Mouse (Mus musculus): ENCODE results near the gene Kras.

Gene Kras

DNA sequence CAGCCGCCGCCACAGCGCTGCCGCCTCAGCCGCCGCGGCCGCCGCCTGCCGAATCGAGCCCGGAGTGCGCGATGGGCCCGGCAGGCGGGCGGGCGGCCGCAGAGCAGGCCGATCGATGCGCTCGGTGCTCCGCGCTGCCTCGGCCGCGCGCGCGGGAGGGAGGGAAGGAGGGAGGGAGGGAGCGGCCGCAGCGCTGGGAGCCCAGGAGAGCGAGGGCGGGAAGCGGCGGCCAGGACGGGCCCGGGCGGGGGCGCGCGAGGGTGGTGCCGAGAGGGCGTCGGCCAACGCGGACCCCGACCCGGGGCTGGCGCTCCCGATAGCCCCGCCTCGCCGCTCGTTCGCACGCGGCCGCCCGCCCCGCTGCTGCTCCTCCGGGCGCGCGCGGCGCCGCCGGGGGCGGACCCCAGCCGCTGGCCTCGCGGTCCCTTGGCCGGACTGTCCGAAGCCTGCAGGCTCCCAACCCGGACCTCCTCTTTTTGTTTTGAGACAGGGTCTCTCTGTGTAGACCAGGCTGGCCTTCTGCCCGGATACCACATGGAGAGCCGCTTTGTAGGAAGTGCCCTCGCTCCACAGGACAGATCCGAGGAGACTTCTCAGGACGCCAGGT lies at the start of gene Kras:
Gene Kras, minus strand, starts transcription at position 55 of the 607 bp plus-strand sequence.
- peak; percentile 85 for DNase-seq

DNA sequence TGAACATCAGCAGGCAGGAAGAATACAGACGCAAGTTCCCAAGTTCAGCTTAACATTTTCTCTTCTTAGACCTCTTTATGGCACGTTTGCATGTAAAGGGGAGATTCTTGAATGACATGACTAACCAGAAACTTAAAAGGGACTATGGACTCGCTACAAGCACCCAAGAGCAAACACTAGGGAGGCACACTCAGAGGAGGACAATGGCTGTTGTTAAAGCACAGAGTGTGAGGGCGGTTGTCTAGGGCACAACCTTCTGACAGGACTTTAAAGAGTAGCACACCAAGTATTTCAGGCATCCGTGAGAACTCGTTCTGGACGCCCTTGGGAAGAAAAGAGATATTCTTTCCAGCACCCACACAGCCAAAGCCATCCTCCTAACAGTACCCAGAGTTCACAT lies 47.6 kb upstream of the Kras start:
- no peak for DNase-seq

DNA sequence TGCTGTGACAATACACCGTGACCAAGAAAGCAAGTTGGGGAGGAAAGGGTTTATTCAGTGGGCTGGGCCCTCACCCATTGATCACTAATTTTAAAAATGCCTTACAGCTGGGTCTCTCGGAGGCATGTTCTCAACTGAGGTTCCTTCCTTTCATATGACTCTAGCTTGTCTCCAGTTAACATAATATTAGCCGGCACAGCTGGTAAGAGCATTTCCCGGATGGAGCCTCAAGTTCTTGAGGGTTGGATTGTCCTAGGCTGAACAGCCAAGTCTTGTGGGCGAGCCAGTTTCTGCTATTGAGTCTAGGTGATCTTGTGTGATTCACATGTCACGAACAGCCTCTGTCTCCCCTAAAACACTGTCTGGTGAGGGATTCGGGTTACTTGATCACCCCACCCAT lies 46.9 kb upstream of the Kras start:
- no peak for DNase-seq

GRCm38 (mm10) chr6:145295171-145295570 lies 45.1 kb upstream of the Kras start:
- no peak for DNase-seq

GRCm38 (mm10) chr6:145293156-145293555 lies 43.1 kb upstream of the Kras start:
- DNase-seq, result no peak

- no peak for DNase-seq
These were observed 41.6 kb upstream of the Kras start for GRCm38 (mm10) chr6:145291383-145292289.

DNA sequence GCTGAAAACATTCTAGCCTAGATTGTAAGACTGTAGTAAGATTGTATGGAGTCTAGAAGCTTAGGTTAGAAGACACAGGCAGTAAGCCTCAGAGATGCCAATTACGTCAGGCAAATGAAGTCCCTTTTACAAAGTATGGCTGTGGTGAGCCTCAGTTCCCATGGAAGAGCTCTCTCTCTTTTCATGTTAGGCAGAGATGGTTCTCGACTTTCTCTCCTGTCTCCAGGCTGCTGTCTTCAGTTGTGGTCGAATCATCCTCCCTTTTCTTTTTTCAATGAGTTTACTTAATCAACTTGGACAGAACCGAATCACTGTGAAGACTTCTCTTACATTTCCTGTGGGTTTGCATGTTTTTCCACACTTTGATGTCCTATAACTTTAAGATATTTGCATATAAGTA lies 35.6 kb upstream of the Kras start:
- no peak for DNase-seq

DNA sequence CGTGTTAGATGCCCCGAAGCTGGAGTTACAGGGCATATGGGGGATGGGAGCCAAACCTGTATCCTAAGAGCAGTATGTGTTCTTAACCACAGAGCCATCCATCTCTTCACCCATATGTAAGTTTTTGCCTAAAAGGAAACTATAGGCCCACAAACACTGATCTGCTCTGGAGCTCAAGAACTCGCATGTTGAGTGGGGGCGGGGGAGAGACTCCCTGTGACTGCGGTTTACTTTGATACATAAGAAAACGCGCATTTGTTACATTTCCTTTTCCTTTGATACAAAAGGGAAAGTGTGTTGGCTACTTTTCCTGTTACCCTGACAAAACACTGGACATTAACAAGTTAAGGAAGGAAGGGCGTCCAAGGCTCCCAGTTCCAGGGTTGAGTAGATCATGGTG lies 34.2 kb upstream of the Kras start:
- DNase-seq, result no peak

DNA sequence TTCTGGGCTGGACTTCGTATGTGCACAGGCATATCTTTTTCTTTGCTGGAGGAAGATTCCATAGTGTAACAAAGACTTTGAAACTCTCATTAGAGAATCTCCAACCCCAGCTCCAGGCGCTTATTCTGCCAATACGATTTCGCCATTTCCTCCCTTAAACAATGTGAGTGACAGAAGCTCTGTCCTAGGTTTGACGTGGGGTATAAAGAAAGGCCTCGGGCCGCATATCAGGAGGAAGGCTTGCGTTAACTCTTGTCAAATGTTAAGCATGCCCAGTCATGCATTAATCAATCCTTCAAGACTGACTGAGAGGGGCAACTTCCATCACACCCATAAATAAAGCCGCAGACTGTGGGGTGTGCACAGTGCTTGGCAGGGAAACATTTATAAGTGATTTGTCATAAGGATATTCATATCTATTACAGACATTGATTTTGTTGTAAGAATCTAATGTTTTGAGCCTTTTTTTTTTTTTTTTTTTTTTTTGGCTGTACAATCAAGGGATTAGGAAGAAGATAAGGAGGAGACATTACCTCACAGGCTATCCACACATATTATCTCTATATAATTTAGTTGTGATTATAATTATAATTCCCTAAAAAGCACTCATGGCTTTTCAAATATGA lies 27.2 kb upstream of the Kras start:
- no peak for DNase-seq

GRCm38 (mm10) chr6:145276265-145276780 lies 26.3 kb upstream of the Kras start:
- peak; percentile 25 for DNase-seq

DNA sequence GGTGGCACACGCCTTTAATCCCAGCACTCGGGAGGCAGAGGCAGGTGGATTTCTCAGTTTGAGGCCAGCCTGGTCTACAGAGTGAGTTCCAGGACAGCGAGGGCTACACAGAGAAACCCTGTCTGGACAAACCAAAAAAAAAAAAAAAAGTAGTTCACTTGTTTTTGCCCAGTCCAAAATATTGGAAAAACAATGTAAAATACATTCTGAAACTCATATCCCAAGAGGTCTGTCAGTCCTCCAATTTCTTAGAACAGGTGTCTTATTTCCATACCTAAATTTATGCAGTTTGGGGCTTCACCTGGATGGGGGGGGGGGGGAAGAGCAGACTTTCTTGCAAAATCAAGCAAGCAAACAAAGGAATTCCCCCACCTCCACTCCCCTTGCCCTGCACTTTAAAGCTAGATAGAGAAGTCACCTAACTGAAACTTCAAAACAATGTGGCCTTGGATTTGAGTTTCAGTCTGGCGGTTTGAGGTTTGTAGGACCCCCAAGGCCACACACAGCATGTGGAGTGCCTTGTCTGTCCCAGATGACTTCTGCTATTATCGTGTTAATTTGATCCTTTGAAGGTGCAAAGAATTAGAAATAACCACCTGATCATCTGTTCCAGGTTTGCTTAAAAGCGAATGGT lies 25.7 kb upstream of the Kras start:
- DNase-seq, result no peak

- DNase-seq, result no peak
These were observed 24.1 kb upstream of the Kras start for GRCm38 (mm10) chr6:145273971-145274620.

DNA sequence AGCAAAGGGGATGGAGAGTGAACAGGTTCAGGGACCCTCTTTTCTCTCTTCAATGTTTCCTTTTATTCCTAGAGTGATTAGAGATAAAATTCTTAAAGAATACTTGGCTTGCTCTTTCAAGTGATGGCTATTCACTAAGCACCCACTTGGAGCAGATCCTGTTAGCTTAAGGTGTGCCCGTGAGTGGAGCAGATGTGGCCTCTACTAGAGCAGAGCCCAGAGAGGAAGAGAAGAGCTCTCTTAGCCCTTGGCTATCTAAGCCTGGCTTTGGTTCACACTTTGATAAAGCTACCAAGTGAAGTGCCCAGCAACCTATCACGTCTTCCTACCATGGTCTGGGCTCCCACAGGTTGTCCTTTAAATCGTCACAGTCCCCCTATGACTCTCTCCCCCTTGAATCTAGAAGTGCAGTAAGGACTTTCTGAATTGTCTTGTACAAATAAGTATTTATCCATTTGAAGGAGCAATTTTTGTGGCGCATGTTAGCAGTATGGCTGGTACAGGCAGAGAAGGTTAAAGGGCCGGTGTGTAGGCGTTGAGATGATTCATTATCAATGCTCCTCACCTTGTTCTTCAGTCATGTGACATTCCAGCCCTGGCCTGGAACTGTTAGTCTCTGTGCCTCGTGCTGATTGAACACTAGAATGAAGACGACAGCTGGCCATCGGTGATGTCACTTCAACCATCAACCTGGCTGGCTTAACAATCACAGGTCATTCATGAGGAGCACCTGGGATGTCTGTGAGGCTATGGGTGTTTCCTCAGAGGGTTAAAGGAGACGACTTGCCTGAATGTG lies 22.3 kb upstream of the Kras start:
- DNase-seq, result no peak

DNA sequence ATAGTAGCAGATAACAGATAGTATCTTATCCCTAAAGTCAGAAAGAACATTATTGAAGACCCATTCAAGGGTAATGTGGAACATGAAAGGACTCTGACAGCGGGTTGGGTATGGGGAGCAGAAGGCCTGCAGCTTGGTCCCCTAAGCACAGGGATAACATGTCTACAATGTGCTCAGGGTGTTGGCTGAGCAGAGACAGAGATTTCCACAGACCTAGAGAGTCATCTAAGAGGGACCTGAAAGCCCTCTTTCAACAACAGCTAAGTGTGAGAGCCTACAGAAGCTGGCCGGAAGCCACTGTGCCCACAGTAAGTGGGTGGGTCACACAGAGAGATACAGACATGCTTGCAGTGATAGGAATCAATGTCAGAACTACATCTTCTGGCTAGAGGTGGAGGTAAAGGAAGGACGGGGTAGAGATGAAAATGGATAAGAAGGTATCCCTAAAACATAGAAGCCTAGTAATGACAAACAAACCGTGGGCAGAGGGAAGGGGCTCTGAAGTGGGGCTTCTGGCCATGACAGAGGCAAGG lies 19.3 kb upstream of the Kras start:
- no peak for DNase-seq

DNA sequence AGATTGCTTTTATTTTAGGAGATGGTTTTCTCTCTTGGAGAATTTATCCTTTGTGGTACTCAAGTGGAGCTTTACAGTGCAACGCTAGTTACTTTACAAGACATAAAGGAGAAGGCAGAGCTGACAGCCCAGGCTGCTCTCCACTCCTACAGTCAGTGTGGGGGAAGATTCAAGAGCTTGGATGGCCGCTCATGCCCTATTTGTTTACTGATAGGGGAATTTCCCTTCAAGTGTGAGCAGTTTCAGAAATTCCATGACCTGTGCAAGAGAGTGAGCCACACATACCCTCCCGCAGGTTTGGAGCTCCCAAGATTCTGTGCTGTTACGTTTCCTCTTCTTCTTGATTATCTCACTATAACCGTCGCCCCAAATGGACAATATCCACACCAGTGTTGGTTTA lies 17.7 kb upstream of the Kras start:
- DNase-seq, result no peak

DNA sequence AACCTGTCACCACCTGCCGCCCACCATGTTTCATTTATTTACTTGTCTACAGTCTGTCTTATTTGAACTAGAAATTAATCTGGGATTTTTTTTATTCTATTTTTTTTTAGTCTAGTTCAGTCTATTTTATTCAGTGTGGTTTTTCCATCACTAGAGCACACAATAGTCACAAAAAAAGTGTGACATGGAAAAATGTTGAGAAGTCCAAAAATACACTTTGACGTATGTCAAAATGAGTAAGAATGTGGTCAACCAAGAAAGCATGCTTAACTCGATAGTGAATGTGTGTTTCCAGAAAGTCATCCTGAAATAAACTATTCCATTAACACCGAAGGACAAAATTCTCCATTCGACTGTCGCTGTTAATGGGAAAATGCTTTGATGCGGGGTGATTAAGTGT lies 12.3 kb upstream of the Kras start:
- DNase-seq, result no peak

- DNase-seq, result no peak
These were observed 6.6 kb upstream of the Kras start for GRCm38 (mm10) chr6:145256701-145257073.

- no peak for DNase-seq
These were observed 6.1 kb upstream of the Kras start for GRCm38 (mm10) chr6:145255952-145256700.

DNA sequence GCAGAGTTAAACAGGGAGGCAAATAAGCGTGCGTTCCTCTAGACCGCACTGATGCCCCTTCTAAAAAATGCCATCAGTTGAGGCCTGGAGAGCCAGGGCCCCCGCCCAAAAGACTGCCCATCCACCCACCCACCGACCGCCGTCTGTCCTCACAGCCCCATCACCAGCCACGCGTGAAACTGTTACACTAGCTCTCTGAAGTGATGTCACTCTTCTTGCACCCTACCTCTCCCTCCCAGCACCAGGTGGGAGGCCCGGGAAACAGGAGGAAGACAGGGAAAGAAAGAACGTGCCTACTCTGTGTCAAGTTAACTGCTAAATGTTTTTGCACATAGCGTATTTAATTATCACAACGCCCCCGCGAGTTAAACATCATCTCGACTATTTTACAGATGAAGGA lies 781 bp upstream of the Kras start:
- no peak for DNase-seq

GRCm38 (mm10) chr6:145249291-145250184 lies 501 bp downstream of the Kras start:
- DNase-seq, result peak; percentile 64
